9 mouse cellular contexts compared by ENCODE assay signal in the genomic region with DNA sequence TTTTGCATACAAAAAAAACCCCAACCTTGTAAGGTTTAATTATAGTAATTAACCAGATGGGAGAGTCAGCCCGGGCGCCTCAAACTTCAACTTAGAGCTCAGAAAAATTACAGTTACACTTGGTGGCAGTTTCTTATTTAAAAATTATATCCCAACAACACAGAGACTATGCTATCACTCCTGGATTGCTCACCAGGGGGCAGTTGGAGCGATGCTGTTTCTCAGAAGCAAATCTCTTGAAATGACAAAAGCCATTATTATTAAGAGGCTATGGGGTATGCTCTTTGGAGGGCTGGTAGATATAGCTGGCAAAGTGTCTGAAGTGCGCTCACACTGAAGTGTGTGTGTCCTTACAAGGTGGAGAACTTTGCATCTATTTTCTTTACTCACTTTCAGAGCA. TPM values are rescaled to one million over a fixed set of nuclear protein-coding genes. Genes with fewer than 3 reads are reported as not detected.
DNase-seq lines count a peak whose midpoint lies in the region; ATAC-seq and TF ChIP-seq lines count a peak whose summit lies in the region.
"Had no signal": no experiment of that assay in that cellular context is flagged by ENCODE, and none has a peak within 500 bp of the region (broad histone marks: within the 10 kb centered on the region; RNA-seq: fewer than 3 reads in every experiment).

No protein-coding gene starts in this region.

- H3K27me3 ChIP-seq in kidney, postnatal 0 days (ENCODE audit: insufficient read depth, low read length): no peaks in the 10 kb centered on the region
- H3K27me3 ChIP-seq in forebrain, embryonic 15.5 days: no peaks in the 10 kb centered on the region
- H3K27me3 ChIP-seq in midbrain, embryonic 13.5 days: peaks cover 11% of the 10 kb centered on the region; the same call in 1 of the 2 replicates

- no peak overlapping the region; the same call in 1 of the 2 replicates for H3K9ac ChIP-seq in kidney, postnatal 0 days (ENCODE audit: low read depth, low read length)
- no peak overlapping the region for H3K9ac ChIP-seq in forebrain, embryonic 15.5 days (replicated peaks)
- H3K9ac ChIP-seq in midbrain, embryonic 13.5 days (replicated peaks): no peak overlapping the region

- H3K27ac ChIP-seq in kidney, postnatal 0 days: no peak overlapping the region
- no peak overlapping the region for H3K27ac ChIP-seq in cortical plate, adult 2 months (ENCODE audit: insufficient read depth, low read length)
- no peak overlapping the region for H3K27ac ChIP-seq in forebrain, embryonic 15.5 days (replicated peaks)
- H3K27ac ChIP-seq in midbrain, embryonic 13.5 days: no peak overlapping the region

- DNase-seq in kidney, postnatal 0 days (ENCODE audit: low spot score): peak; percentile 47
- no peak for DNase-seq in kidney, adult 18-20 months
- DNase-seq: cerebellum, adult 11 months had no signal

- no peak for ATAC-seq in kidney, postnatal 0 days (replicated peaks; ENCODE audit: low FRiP score, low read depth)
- ATAC-seq in forebrain, embryonic 15.5 days (replicated peaks): no peak
- no peak for ATAC-seq in midbrain, embryonic 13.5 days
- no peak for ATAC-seq in granulocyte monocyte progenitor cell, adult 5-6 weeks (replicated peaks; ENCODE audit: poor library complexity, severe bottlenecking)
- ATAC-seq in erythroid progenitor cell, adult 5-6 weeks (replicated peaks; ENCODE audit: low FRiP score, poor library complexity, severe bottlenecking): no peak

- peaks cover 5% of the 10 kb centered on the region; the same call in 1 of the 2 replicates for H3K4me1 ChIP-seq in kidney, postnatal 0 days (replicated peaks; ENCODE audit: insufficient read depth, low read length)
- H3K4me1 ChIP-seq in cortical plate, adult 2 months (ENCODE audit: control insufficient read depth, insufficient read depth, low read length): 0 out of 2 replicates have a peak, but pooled peaks cover 2% of the 10 kb centered on the region
- peaks cover 20% of the 10 kb centered on the region for H3K4me1 ChIP-seq in forebrain, embryonic 15.5 days
- H3K4me1 ChIP-seq in midbrain, embryonic 13.5 days (replicated peaks): peaks cover 24% of the 10 kb centered on the region

- TF ChIP-seq POLR2A in cortical plate, adult 2 months (IDR thresholded peaks at IDR 0.05; ENCODE audit: extremely low read depth, insufficient read depth, low read length): no peak

- peak overlapping the region; percentile 51 for H3K4me3 ChIP-seq in kidney, postnatal 0 days (replicated peaks; ENCODE audit: low read depth, low read length)
- H3K4me3 ChIP-seq in cortical plate, adult 2 months (ENCODE audit: insufficient read depth, low read length): peak overlapping the region; percentile 57; the same call in 1 of the 2 replicates
- no peak overlapping the region for H3K4me3 ChIP-seq in forebrain, embryonic 15.5 days
- peak overlapping the region; percentile 65; the same call in 1 of the 2 replicates for H3K4me3 ChIP-seq in midbrain, embryonic 13.5 days (replicated peaks)

- peak; percentile 63 for TF ChIP-seq CTCF in kidney, postnatal 0 days (IDR thresholded peaks at IDR 0.05; ENCODE audit: low read depth)
- peak; percentile 19; the same call in 1 of the 2 replicates for TF ChIP-seq CTCF in cortical plate, adult 2 months (IDR thresholded peaks at IDR 0.05; ENCODE audit: extremely low read depth, insufficient read depth, low read length)

- WGBS in kidney, postnatal 0 days: 44% methylated on average over 4 of the region's 4 CpGs
- 30% methylated on average over 4 of the region's 4 CpGs for WGBS in forebrain, embryonic 15.5 days
- WGBS in midbrain, embryonic 13.5 days: 59% methylated on average over 4 of the region's 4 CpGs

- no peaks in the 10 kb centered on the region for H3K36me3 ChIP-seq in kidney, postnatal 0 days (ENCODE audit: insufficient read depth, low read length)
- H3K36me3 ChIP-seq in forebrain, embryonic 15.5 days: no peaks in the 10 kb centered on the region
- H3K36me3 ChIP-seq in midbrain, embryonic 13.5 days: no peaks in the 10 kb centered on the region

- no peaks in the 10 kb centered on the region for H3K9me3 ChIP-seq in kidney, postnatal 0 days (replicated peaks; ENCODE audit: low read length)
- H3K9me3 ChIP-seq in forebrain, embryonic 15.5 days: no peaks in the 10 kb centered on the region
- H3K9me3 ChIP-seq in midbrain, embryonic 13.5 days: no peaks in the 10 kb centered on the region

- H3K4me2 ChIP-seq in kidney, postnatal 0 days (ENCODE audit: low read length): peak overlapping the region; percentile 92
- H3K4me2 ChIP-seq in forebrain, embryonic 15.5 days (replicated peaks): peak overlapping the region; percentile 99
- peak overlapping the region; percentile 96 for H3K4me2 ChIP-seq in midbrain, embryonic 13.5 days (replicated peaks)

RNA-seq across cellular contexts. Expression of gene Fras1, which starts 2.5 kb away (rescaled TPM):
- polyA plus RNA-seq in kidney, postnatal 0 days (2015; fragmentation: Nextera tagmentation; extraction: Ambion mirVana): 15.8 and 19.6 TPM in 2 replicates
- polyA plus RNA-seq in cortical plate, adult 2 months (2012; rRNA removed): 5.4 and 6.0 TPM in 2 replicates
- 4.4 and 5.1 TPM in 2 replicates for polyA plus RNA-seq in forebrain, embryonic 15.5 days (2015; fragmentation: Nextera tagmentation; extraction: Ambion mirVana)
- polyA plus RNA-seq in midbrain, embryonic 13.5 days (2015; fragmentation: Nextera tagmentation; extraction: Ambion mirVana): 5.4 and 5.5 TPM in 2 replicates
- total RNA-seq in granulocyte monocyte progenitor cell, adult 5-6 weeks (2014; fragmentation: Nextera tagmentation): not detected in 2 replicates
- not detected in 2 replicates for total RNA-seq in granulocyte monocyte progenitor cell, adult 5-6 weeks (2017)
- not detected in 2 replicates for total RNA-seq in erythroid progenitor cell, adult 5-6 weeks (2015; ENCODE audit: low replicate concordance)
- total RNA-seq in erythroid progenitor cell, adult 5-6 weeks (2017; ENCODE audit: low replicate concordance): not detected in 2 replicates
- total RNA-seq: hematopoietic stem cell, adult 5-6 weeks had no signal
